Mouse (Mus musculus): Measurements from ENCODE around the gene Olfr954. TPM values are rescaled to one million over a fixed set of nuclear protein-coding genes. Genes with fewer than 3 reads are reported as not detected.

The Olfr954 gene
- polyA plus RNA-seq, 2 experiments = not detected

DNA sequence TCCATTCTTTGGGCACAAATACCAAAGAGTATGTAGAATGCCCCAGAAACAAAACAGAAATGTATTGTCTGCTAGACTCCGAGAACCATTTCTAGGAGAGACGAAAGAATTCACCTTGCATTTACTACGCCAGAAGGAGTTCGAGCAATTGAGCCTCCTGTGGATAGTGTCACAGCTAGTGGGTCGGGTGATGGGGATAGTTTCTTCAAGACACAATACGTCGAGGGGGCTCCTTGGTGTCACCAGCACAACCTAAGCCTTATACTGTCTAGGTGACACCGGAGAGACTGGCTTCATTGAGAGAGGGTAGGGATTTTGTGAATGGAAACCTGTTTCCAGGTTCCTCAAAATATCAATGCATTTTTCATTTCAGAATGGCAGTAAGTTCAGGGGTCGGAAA, 52.9 kb downstream of the Olfr954 start:
- 61% methylated on average over 9 of the region's 9 CpGs for WGBS (ENCODE audit: insufficient replicate concordance)

More for the DNA sequence above, 52.9 kb downstream of the Olfr954 start:
- Histone ChIP-seq H3K4me3 (ENCODE audit: insufficient read depth in 1 of 2, low read depth in 2 of 2, low read length in 2 of 2) (no peak overlapping the region), H3K4me1 (replicated peaks; ENCODE audit: control insufficient read depth in 2 of 2, insufficient read depth in 2 of 2, low read length in 1 of 2) (no peaks in the 10 kb centered on the region), H3K4me2 (ENCODE audit: low read depth) (no peak overlapping the region), H3K9me3 (ENCODE audit: control insufficient read depth, low read length) (no peaks in the 10 kb centered on the region), H3K9ac (replicated peaks) (no peak overlapping the region), H3K27ac (no peak overlapping the region), H3K36me3 (replicated peaks; ENCODE audit: control insufficient read depth, insufficient read depth, low read depth) (no peaks in the 10 kb centered on the region), H3K27me3 (ENCODE audit: control insufficient read depth, insufficient read depth, low read length) (no peaks in the 10 kb centered on the region)
- DNase-seq (ENCODE audit: low read depth in 3 of 3, low spot score in 3 of 3) (no peak), ATAC-seq (ENCODE audit: insufficient read depth) (no peak)
- TF ChIP-seq EP300 (IDR thresholded peaks at IDR 0.05; ENCODE audit: low read depth) (no peak), CTCF (IDR thresholded peaks at IDR 0.05; ENCODE audit: low read depth) (no peak)

Other genes starting within 250 kb of the Olfr954 start
- not detected in 2 replicates for gene Olfr1537, start 206.7 kb upstream of the Olfr954 start, polyA plus RNA-seq (2012; rRNA removed)
- gene Olfr1537, start 206.7 kb upstream of the Olfr954 start, polyA plus RNA-seq (2014; fragmentation: Nextera tagmentation; extraction: Ambion mirVana) = not detected in 2 replicates
- not detected in 2 replicates for gene Olfr945, start 179.9 kb upstream of the Olfr954 start, polyA plus RNA-seq (2012; rRNA removed)
- not detected in 2 replicates for gene Olfr945, start 179.9 kb upstream of the Olfr954 start, polyA plus RNA-seq (2014; fragmentation: Nextera tagmentation; extraction: Ambion mirVana)
- gene Olfr948, start 130.7 kb upstream of the Olfr954 start, polyA plus RNA-seq (2012; rRNA removed) = not detected in 2 replicates
- not detected in 2 replicates for gene Olfr948, start 130.7 kb upstream of the Olfr954 start, polyA plus RNA-seq (2014; fragmentation: Nextera tagmentation; extraction: Ambion mirVana)
- gene Olfr951, start 69.3 kb upstream of the Olfr954 start, polyA plus RNA-seq (2012; rRNA removed) = not detected in 2 replicates
- gene Olfr951, start 69.3 kb upstream of the Olfr954 start, polyA plus RNA-seq (2014; fragmentation: Nextera tagmentation; extraction: Ambion mirVana) = not detected in 2 replicates
- gene Olfr952, start 29.6 kb upstream of the Olfr954 start, polyA plus RNA-seq (2012; rRNA removed) = not detected in 2 replicates
- not detected in 2 replicates for gene Olfr952, start 29.6 kb upstream of the Olfr954 start, polyA plus RNA-seq (2014; fragmentation: Nextera tagmentation; extraction: Ambion mirVana)
- gene Olfr955, start 15.2 kb downstream of the Olfr954 start, polyA plus RNA-seq (2012; rRNA removed) = not detected in 2 replicates
- not detected in 2 replicates for gene Olfr955, start 15.2 kb downstream of the Olfr954 start, polyA plus RNA-seq (2014; fragmentation: Nextera tagmentation; extraction: Ambion mirVana)
- gene Olfr44, start 37.3 kb downstream of the Olfr954 start, polyA plus RNA-seq (2012; rRNA removed) = not detected in 2 replicates
- gene Olfr44, start 37.3 kb downstream of the Olfr954 start, polyA plus RNA-seq (2014; fragmentation: Nextera tagmentation; extraction: Ambion mirVana) = not detected in 2 replicates
- not detected in 2 replicates for gene Olfr957, start 59.1 kb downstream of the Olfr954 start, polyA plus RNA-seq (2012; rRNA removed)
- gene Olfr957, start 59.1 kb downstream of the Olfr954 start, polyA plus RNA-seq (2014; fragmentation: Nextera tagmentation; extraction: Ambion mirVana) = not detected in 2 replicates
- gene Olfr958, start 97.4 kb downstream of the Olfr954 start, polyA plus RNA-seq (2012; rRNA removed) = not detected in 2 replicates
- not detected in 2 replicates for gene Olfr958, start 97.4 kb downstream of the Olfr954 start, polyA plus RNA-seq (2014; fragmentation: Nextera tagmentation; extraction: Ambion mirVana)
- not detected in 2 replicates for gene Olfr959, start 118.9 kb downstream of the Olfr954 start, polyA plus RNA-seq (2012; rRNA removed)
- not detected in 2 replicates for gene Olfr959, start 118.9 kb downstream of the Olfr954 start, polyA plus RNA-seq (2014; fragmentation: Nextera tagmentation; extraction: Ambion mirVana)
- 1.0 and 1.3 TPM in 2 replicates for gene AW551984, start 147.7 kb downstream of the Olfr954 start, polyA plus RNA-seq (2012; rRNA removed)
- gene AW551984, start 147.7 kb downstream of the Olfr954 start, polyA plus RNA-seq (2014; fragmentation: Nextera tagmentation; extraction: Ambion mirVana) = 1.5 and 2.1 TPM in 2 replicates
- not detected in 2 replicates for gene Olfr148, start 154.0 kb downstream of the Olfr954 start, polyA plus RNA-seq (2012; rRNA removed)
- gene Olfr148, start 154.0 kb downstream of the Olfr954 start, polyA plus RNA-seq (2014; fragmentation: Nextera tagmentation; extraction: Ambion mirVana) = not detected in 2 replicates
- not detected in 2 replicates for gene Olfr960, start 164.7 kb downstream of the Olfr954 start, polyA plus RNA-seq (2012; rRNA removed)
- gene Olfr960, start 164.7 kb downstream of the Olfr954 start, polyA plus RNA-seq (2014; fragmentation: Nextera tagmentation; extraction: Ambion mirVana) = not detected in 2 replicates
- gene Olfr961, start 188.4 kb downstream of the Olfr954 start, polyA plus RNA-seq (2012; rRNA removed) = not detected in 2 replicates
- gene Olfr961, start 188.4 kb downstream of the Olfr954 start, polyA plus RNA-seq (2014; fragmentation: Nextera tagmentation; extraction: Ambion mirVana) = not detected in 2 replicates
- not detected in 2 replicates for gene Olfr963, start 210.5 kb downstream of the Olfr954 start, polyA plus RNA-seq (2012; rRNA removed)
- gene Olfr963, start 210.5 kb downstream of the Olfr954 start, polyA plus RNA-seq (2014; fragmentation: Nextera tagmentation; extraction: Ambion mirVana) = not detected in 2 replicates

Measured in liver, embryonic 14.5 days (tissue).